ENCODE assay signal across 10 mouse cellular contexts in the genomic region with DNA sequence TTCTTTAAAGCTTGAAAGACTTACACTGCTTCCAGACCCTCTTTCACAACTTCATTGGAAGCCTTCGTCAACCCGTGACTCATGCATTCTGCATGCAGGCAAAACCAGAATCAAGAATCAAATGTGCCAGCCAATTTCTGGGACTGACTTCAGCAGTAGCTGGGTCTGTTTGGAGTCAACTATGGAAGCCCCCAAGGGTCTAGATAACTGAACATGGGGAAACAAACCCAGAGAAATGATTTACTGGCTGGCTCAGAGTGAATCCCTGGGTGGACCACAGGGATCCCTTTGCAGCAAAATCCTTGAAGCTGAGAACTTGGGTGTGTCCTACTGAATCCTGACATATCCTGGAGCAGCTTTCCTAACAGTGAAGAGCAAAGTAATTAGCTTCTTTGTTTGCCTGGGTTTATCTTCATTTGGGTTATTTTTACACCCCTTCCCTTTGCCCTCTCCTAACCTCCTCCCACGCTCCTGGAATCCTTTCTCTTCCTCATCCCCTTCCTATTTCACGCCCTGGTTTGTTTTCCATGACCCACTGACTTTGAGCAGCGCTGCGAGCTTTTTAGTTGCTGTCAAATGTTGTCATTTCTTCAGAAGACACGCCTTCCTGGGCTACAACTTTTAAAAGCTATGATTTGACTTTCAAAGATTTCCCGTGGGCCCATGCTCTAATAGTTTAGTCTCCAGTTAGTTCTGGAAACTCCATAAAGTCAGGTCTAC.
DNase-seq lines count a peak whose midpoint lies in the region; ATAC-seq lines count a peak whose summit lies in the region.
"Had no signal": no experiment of that assay in that cellular context is flagged by ENCODE, and none has a peak within 500 bp of the region (broad histone marks: within the 10 kb centered on the region; RNA-seq: fewer than 3 reads in every experiment).

No protein-coding gene starts in this region.

- H3K27ac ChIP-seq in intestine, embryonic 16.5 days (ENCODE audit: low read length), result peak overlapping the region; percentile 42
- H3K27ac ChIP-seq in intestine, embryonic 15.5 days, result no peak overlapping the region
- peak overlapping the region; percentile 56 for H3K27ac ChIP-seq in heart, embryonic 15.5 days
- H3K27ac ChIP-seq: limb, embryonic 12.5 days had no signal

- H3K9ac ChIP-seq in intestine, embryonic 16.5 days (ENCODE audit: low read depth, low read length), result no peak overlapping the region
- no peak overlapping the region for H3K9ac ChIP-seq in intestine, embryonic 15.5 days
- no peak overlapping the region for H3K9ac ChIP-seq in heart, embryonic 15.5 days
- H3K9ac ChIP-seq: limb, embryonic 12.5 days had no signal

- no peaks in the 10 kb centered on the region for H3K36me3 ChIP-seq in intestine, embryonic 16.5 days (ENCODE audit: control insufficient read depth, insufficient read depth, low read length)
- H3K36me3 ChIP-seq in intestine, embryonic 15.5 days, result no peaks in the 10 kb centered on the region
- H3K36me3 ChIP-seq in heart, embryonic 15.5 days, result no peaks in the 10 kb centered on the region
- H3K36me3 ChIP-seq: limb, embryonic 12.5 days had no signal

- no peaks in the 10 kb centered on the region for H3K9me3 ChIP-seq in intestine, embryonic 16.5 days (ENCODE audit: control insufficient read depth, low read length)
- no peaks in the 10 kb centered on the region for H3K9me3 ChIP-seq in intestine, embryonic 15.5 days
- H3K9me3 ChIP-seq in heart, embryonic 15.5 days (replicated peaks), result no peaks in the 10 kb centered on the region
- H3K9me3 ChIP-seq: limb, embryonic 12.5 days had no signal

- intact Hi-C loops in left cerebral cortex, postnatal 4 days (cut with DNase I), result no loop called here

- H3K27me3 ChIP-seq in intestine, embryonic 16.5 days (replicated peaks; ENCODE audit: control insufficient read depth, insufficient read depth, low read length), result no peaks in the 10 kb centered on the region
- no peaks in the 10 kb centered on the region for H3K27me3 ChIP-seq in intestine, embryonic 15.5 days (replicated peaks)
- H3K27me3 ChIP-seq in heart, embryonic 15.5 days, result no peaks in the 10 kb centered on the region
- H3K27me3 ChIP-seq: limb, embryonic 12.5 days had no signal

- no peak overlapping the region for H3K4me3 ChIP-seq in intestine, embryonic 16.5 days (ENCODE audit: low read length)
- H3K4me3 ChIP-seq in intestine, embryonic 15.5 days (replicated peaks), result no peak overlapping the region
- H3K4me3 ChIP-seq in heart, embryonic 15.5 days, result no peak overlapping the region
- H3K4me3 ChIP-seq: limb, embryonic 12.5 days had no signal

- peak; percentile 77 for DNase-seq in adrenal gland, adult 8-10 months
- DNase-seq in spleen, postnatal 36 days (ENCODE audit: low spot score in 2 of 2), result no peak
- DNase-seq in frontal cortex, postnatal 25 days (ENCODE audit: low spot score in 2 of 2), result no peak
- DNase-seq in left cerebral cortex, postnatal 4 days, result no peak
- DNase-seq: cerebellum, adult 9-10 months had no signal

- H3K4me1 ChIP-seq in intestine, embryonic 16.5 days (ENCODE audit: control insufficient read depth, insufficient read depth, low read length), result peaks cover 9% of the 10 kb centered on the region; the same call in 1 of the 2 replicates
- peaks cover 9% of the 10 kb centered on the region for H3K4me1 ChIP-seq in intestine, embryonic 15.5 days (replicated peaks)
- H3K4me1 ChIP-seq in heart, embryonic 15.5 days (replicated peaks), result peaks cover 18% of the 10 kb centered on the region
- H3K4me1 ChIP-seq: limb, embryonic 12.5 days had no signal

- ATAC-seq in intestine, embryonic 16.5 days, result peak; percentile 40
- no peak; the same call in 1 of the 2 replicates for ATAC-seq in intestine, embryonic 15.5 days
- no peak for ATAC-seq in heart, embryonic 15.5 days (replicated peaks; ENCODE audit: insufficient number of reproducible peaks, insufficient read depth, low FRiP score, low read depth)
- ATAC-seq in megakaryocyte progenitor cell, adult 5-6 weeks (replicated peaks; ENCODE audit: poor library complexity), result 0 out of 2 replicates have a peak, but pooled peaks have one; percentile 38

- H3K4me2 ChIP-seq in intestine, embryonic 16.5 days (ENCODE audit: low read depth, low read length), result no peak overlapping the region
- H3K4me2 ChIP-seq in intestine, embryonic 15.5 days (replicated peaks), result no peak overlapping the region
- no peak overlapping the region for H3K4me2 ChIP-seq in heart, embryonic 15.5 days
- H3K4me2 ChIP-seq: limb, embryonic 12.5 days had no signal

- WGBS in intestine, embryonic 16.5 days, result 60% methylated on average over 8 of the region's 8 CpGs
- WGBS in intestine, embryonic 15.5 days, result 55% methylated on average over 8 of the region's 8 CpGs
- 55% methylated on average over 8 of the region's 8 CpGs for WGBS in heart, embryonic 15.5 days

Comparison
In these comparisons a context has a peak if more than half of its experiments do, and no peak if none do; other contexts are left out.
1. ATAC-seq: peak in intestine, embryonic 16.5 days (single experiment) and megakaryocyte progenitor cell, adult 5-6 weeks (single experiment); none in intestine, embryonic 15.5 days (single experiment) and heart, embryonic 15.5 days (single experiment).